Mouse (Mus musculus) activated CD4-positive, CD25-positive, alpha-beta regulatory T cell (primary cell): ENCODE data around the gene Vmn2r23. TPM values are rescaled to one million over a fixed set of nuclear protein-coding genes. Genes with fewer than 3 reads are reported as not detected.

ENCODE experiments used
- polyA plus RNA-seq, 2 experiments: library from polyadenylated mRNA; unstranded; fragments of 100-300 nt; shearing (Covaris generic); gene quantifications; one replicate each; pipeline ENCODE4 v1.2.1; 2017

Vmn2r23 gene
- polyA plus RNA-seq = under 1 TPM in 1 of 2 experiments, not detected in 1; 0.07 TPM

GRCm38 (mm10) chr6:123702370-123702769, at the start of gene Vmn2r23:
Gene Vmn2r23 (plus strand): TSS chr6:123702670.

GRCm38 (mm10) chr6:123778579-123778978, 76.1 kb downstream of the Vmn2r23 start, which contains the start of gene Vmn2r24:
Gene Vmn2r24 (plus strand): TSS chr6:123778879.

Other genes with a start within 250 kb of the Vmn2r23 start
- not detected for gene Vmn2r21, start 169.3 kb upstream of the Vmn2r23 start, polyA plus RNA-seq
- under 1 TPM in 1 of 2 experiments, not detected in 1; 0.04 TPM for gene Vmn2r22, start 51.9 kb upstream of the Vmn2r23 start, polyA plus RNA-seq
- gene Vmn2r24, start 76.2 kb downstream of the Vmn2r23 start, polyA plus RNA-seq = under 1 TPM in 1 of 2 experiments, not detected in 1; 0.18 TPM
- not detected for gene Vmn2r25, start 150.8 kb downstream of the Vmn2r23 start, polyA plus RNA-seq